Mouse (Mus musculus) heart, adult 2 months (tissue): ENCODE data around the gene Scarf1.

Source experiments
- CTCF ChIP-seq: fragments of 200-600 bp; IDR thresholded peaks from 2 replicates; pipeline ENCODE4 v1.8.1; 2022; ENCODE audit warnings: antibody characterized with exemption, mild to moderate bottlenecking, moderate library complexity
- POLR2A ChIP-seq: fragments of 200-500 bp; IDR thresholded peaks from 2 replicates; pipeline ENCODE4 v1.6.1; 2011; ENCODE audit warnings: mild to moderate bottlenecking, low read depth, low read length, control low read depth; ENCODE audit not compliant: insufficient read depth

DNA sequence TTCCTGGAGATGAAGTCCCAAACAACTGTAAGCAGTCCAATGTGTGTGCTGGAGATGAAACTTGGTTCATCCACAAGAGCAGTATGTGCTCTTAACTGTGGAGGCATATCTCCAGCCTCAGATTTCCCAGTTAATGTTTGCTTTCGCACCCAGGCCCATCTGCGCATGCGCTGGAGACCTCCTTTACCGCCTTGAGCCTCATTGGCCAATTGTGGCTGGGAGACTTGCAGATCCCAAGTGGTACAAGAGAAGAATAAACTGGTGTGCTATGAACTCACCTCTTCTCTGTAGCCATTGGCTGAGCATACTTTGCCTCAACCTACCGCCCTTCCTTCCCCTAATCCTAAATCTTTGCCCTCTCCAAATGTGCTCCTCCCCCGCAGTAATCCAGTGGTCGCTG lies 40.0 kb upstream of the Scarf1 start:
- TF ChIP-seq POLR2A (no peak), CTCF (no peak)
